Mouse (Mus musculus) CH12.LX (cell line): Measurements from ENCODE around the gene Nfix.

Source experiments
- CTCF ChIP-seq, 2 experiments: IDR thresholded peaks in 1 of 2; conservative IDR thresholded peaks in 1 of 2; 2 replicates each; pipeline ENCODE4 v1.5.1; 2011 to 2012; ENCODE audit warnings: low read depth in 2 of 2, low read length in 2 of 2, improper control_type of control experiment in 1 of 2, inconsistent platforms in 1 of 2, mild to moderate bottlenecking in 1 of 2, moderate library complexity in 1 of 2
- E2F4 ChIP-seq: IDR thresholded peaks from 2 replicates; pipeline ENCODE4 v1.6.1; 2011; ENCODE audit warnings: low read depth, low read length, improper control_type of control experiment; ENCODE audit not compliant: insufficient replicate concordance
- EP300 ChIP-seq: IDR thresholded peaks from 2 replicates; pipeline ENCODE4 v1.6.1; 2011; ENCODE audit warnings: low read length, improper control_type of control experiment
- ETS1 ChIP-seq: conservative IDR thresholded peaks from 2 replicates; pipeline ENCODE4 v1.6.1; 2012; ENCODE audit warnings: low read depth, mild to moderate bottlenecking, inconsistent platforms, low read length, improper control_type of control experiment, moderate library complexity
- MYC ChIP-seq: IDR thresholded peaks from 2 replicates; pipeline ENCODE4 v1.6.1; 2011; ENCODE audit warnings: low read depth, mild to moderate bottlenecking, improper control_type of control experiment, low read length
- POLR2A ChIP-seq: IDR thresholded peaks from 2 replicates; pipeline ENCODE4 v1.6.1; 2011; ENCODE audit warnings: low read depth, mild to moderate bottlenecking, improper control_type of control experiment, low read length
- TCF12 ChIP-seq: IDR thresholded peaks from 2 replicates; pipeline ENCODE4 v1.6.1; 2014; ENCODE audit warnings: low read depth, mild to moderate bottlenecking, inconsistent platforms, low read length, improper control_type of control experiment

- no peak for TF ChIP-seq ETS1
- no peak for TF ChIP-seq CTCF (conservative IDR thresholded peaks at IDR 0.05 in 1 of 2, IDR thresholded peaks at IDR 0.05 in 1 of 2; ENCODE audit: low read depth in 2 of 2, low read length in 2 of 2)
- TF ChIP-seq EP300 = no peak
- no peak for TF ChIP-seq POLR2A
- TF ChIP-seq MYC = no peak
- no peak for TF ChIP-seq TCF12
- no peak for TF ChIP-seq E2F4
Observed at GRCm38 (mm10) chr8:84698929-84699401, 101.2 kb downstream of the Nfix start.
